Mouse (Mus musculus) limb, embryonic 12.5 days (tissue): ENCODE data around the gene Setd1a. TPM values are rescaled to one million over a fixed set of nuclear protein-coding genes. Genes with fewer than 3 reads are reported as not detected.

Experiments
- ATAC-seq: fragments of 200-750 bp; cut with Nextera tagmentation; 2 replicates; pipeline ENCODE4 v1.8.0; 2017; ENCODE audit warnings: low read depth, moderate TSS enrichment; ENCODE audit not compliant: insufficient number of reproducible peaks, insufficient read depth, low FRiP score, low TSS enrichment
- H3K27ac ChIP-seq: fragments of 300-500 bp; sonication (generic); 2 replicates; pipeline ENCODE4 v1.5.1; 2016; ENCODE audit warnings: mild to moderate bottlenecking, moderate library complexity
- H3K27me3 ChIP-seq: fragments of 300-500 bp; sonication (generic); 2 replicates; pipeline ENCODE4 v1.6.1; 2016; ENCODE audit warnings: mild to moderate bottlenecking, moderate library complexity
- H3K36me3 ChIP-seq: fragments of 300-500 bp; sonication (generic); 2 replicates; pipeline ENCODE4 v1.6.1; 2016; ENCODE audit warnings: mild to moderate bottlenecking, moderate library complexity
- H3K4me1 ChIP-seq: fragments of 300-500 bp; sonication (generic); replicated peaks from 2 replicates; pipeline ENCODE4 v1.6.1; 2016
- H3K4me2 ChIP-seq: fragments of 300-500 bp; sonication (generic); 2 replicates; pipeline ENCODE4 v1.6.1; 2016; ENCODE audit warnings: mild to moderate bottlenecking, moderate library complexity
- H3K4me3 ChIP-seq: fragments of 300-500 bp; sonication (generic); replicated peaks from 2 replicates; pipeline ENCODE4 v1.5.1; 2016; ENCODE audit warnings: mild to moderate bottlenecking
- H3K9ac ChIP-seq: fragments of 300-500 bp; sonication (generic); replicated peaks from 2 replicates; pipeline ENCODE4 v1.6.1; 2016; ENCODE audit warnings: mild to moderate bottlenecking, moderate library complexity
- H3K9me3 ChIP-seq: fragments of 300-500 bp; sonication (generic); 2 replicates; pipeline ENCODE4 v1.6.1; 2016; ENCODE audit warnings: mild to moderate bottlenecking, moderate library complexity
- WGBS: fragments of 180-500 bp; shearing (Covaris S2); methylation state at CpG from one replicate; pipeline ENCODE4 v1.1.7; 2016; 5-methylcytosine and 5-hydroxymethylcytosine counted together
- polyA plus RNA-seq: library from polyadenylated mRNA; unstranded; fragments of >200 nt; fragmentation: Nextera tagmentation; extraction: Ambion mirVana; gene quantifications from 2 replicates; pipeline ENCODE4 v1.2.1, GENCODE M21; 2016

Setd1a gene
- polyA plus RNA-seq, 1 experiment from 2014 or later = 24.7 TPM

DNA sequence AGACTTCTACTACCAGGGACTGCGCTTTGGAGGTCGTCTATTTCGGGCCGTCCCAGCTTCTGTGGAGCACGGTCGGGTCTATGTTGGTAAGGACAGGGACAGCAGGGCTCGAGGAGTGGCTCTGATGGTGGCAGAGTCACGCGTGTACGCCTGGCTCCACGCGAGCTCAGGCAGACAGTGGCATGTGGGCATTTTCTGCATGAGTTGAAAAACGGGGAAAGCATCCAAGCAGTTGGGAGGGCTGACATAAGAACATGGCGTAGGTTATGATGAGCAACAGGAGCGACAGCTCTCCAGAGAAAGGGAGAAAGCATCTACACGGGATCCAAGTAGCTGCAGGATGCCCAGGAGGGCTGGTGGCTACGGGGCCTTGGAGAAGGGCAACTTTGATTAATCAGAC, 25.8 kb downstream of the Setd1a start:
- no peak overlapping the region for H3K9ac ChIP-seq
- H3K27ac ChIP-seq = no peak overlapping the region
- H3K27me3 ChIP-seq = no peaks in the 10 kb centered on the region
- H3K4me2 ChIP-seq = no peak overlapping the region
- no peaks in the 10 kb centered on the region for H3K9me3 ChIP-seq
- WGBS = 92% methylated on average over 17 of the region's 17 CpGs
- no peak for ATAC-seq
- peaks cover 9% of the 10 kb centered on the region; the same call in 1 of the 2 replicates for H3K4me1 ChIP-seq
- no peak overlapping the region for H3K4me3 ChIP-seq
- H3K36me3 ChIP-seq = peaks cover 84% of the 10 kb centered on the region

DNA sequence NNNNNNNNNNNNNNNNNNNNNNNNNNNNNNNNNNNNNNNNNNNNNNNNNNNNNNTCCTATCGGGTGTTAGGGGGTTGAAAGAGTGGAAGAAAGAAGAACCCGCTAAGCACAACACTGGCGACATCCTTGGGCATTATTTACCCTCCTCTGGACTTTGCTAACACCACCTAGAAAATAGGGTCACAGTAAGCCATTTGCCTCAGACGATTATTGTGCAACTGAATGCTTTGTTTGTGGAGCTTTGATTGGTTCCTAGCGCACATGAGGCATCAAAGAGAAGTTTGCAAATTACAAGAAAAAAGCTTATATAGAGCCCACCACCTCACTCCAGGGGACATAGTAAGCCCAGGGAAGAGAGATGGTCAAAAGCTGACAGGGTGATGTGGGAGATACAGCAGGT, 32.4 kb downstream of the Setd1a start:
- Histone ChIP-seq H3K4me3 (no peak overlapping the region), H3K36me3 (peaks cover 87% of the 10 kb centered on the region)
- WGBS = 81% methylated on average over 5 of the region's 5 CpGs

DNA sequence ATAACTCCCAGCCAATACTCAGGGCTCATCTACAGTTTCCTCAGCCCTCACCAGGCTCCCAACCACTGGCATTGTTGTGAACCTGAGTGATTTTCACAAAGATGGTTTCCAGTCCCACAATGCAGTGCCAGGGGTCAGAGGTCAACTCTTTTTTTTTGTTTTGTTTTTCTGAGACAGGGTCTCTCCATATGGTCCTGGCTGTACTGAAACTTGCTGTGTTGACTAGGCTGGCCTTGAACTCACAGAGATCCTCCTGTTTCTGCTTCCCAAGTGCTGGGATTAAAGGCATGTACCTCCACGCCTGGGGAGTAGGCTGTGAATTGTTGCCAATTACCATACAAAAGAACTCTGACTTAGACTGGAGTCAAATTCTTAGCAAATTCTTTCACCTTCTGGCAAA, 33.4 kb downstream of the Setd1a start:
- Histone ChIP-seq H3K9me3 (no peaks in the 10 kb centered on the region), H3K4me1 (no peaks in the 10 kb centered on the region), H3K4me3 (no peak overlapping the region), H3K4me2 (no peak overlapping the region), H3K36me3 (peaks cover 87% of the 10 kb centered on the region), H3K27me3 (no peaks in the 10 kb centered on the region), H3K27ac (no peak overlapping the region), H3K9ac (no peak overlapping the region)
- no peak for ATAC-seq
- WGBS = 85% methylated on average over 1 of the region's 1 CpGs

More for the DNA sequence above, 32.4 kb downstream of the Setd1a start:
- H3K9me3 ChIP-seq = no peaks in the 10 kb centered on the region
- no peak overlapping the region for H3K4me2 ChIP-seq
- no peak for ATAC-seq
- no peaks in the 10 kb centered on the region for H3K4me1 ChIP-seq
- H3K27ac ChIP-seq = no peak overlapping the region
- H3K27me3 ChIP-seq = no peaks in the 10 kb centered on the region
- H3K9ac ChIP-seq = no peak overlapping the region

DNA sequence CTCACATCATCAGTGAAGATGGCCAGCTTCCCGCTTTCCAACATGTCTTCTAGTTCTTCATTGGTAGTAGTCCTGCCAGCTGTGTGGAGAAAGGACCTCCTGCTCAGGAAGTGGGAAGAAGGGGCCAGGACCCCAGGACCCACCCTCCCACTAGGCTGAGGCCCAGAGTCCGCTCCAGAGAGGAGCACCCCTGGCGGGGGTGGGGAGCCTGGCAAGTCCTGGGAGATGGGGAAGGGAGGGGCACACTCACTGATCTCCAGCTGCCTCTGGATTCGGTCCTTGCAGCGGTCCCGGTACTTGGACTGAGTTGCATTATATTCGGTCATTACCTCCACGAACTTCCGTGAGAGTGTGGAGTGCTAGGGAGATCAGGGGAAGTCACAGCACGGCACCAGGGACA, 34.2 kb downstream of the Setd1a start:
- H3K27me3 ChIP-seq = no peaks in the 10 kb centered on the region
- peaks cover 90% of the 10 kb centered on the region for H3K36me3 ChIP-seq
- WGBS = 77% methylated on average over 10 of the region's 10 CpGs
- no peaks in the 10 kb centered on the region for H3K9me3 ChIP-seq
- H3K9ac ChIP-seq = no peak overlapping the region
- H3K4me3 ChIP-seq = no peak overlapping the region
- no peaks in the 10 kb centered on the region for H3K4me1 ChIP-seq
- H3K27ac ChIP-seq = no peak overlapping the region
- ATAC-seq = no peak
- no peak overlapping the region for H3K4me2 ChIP-seq

DNA sequence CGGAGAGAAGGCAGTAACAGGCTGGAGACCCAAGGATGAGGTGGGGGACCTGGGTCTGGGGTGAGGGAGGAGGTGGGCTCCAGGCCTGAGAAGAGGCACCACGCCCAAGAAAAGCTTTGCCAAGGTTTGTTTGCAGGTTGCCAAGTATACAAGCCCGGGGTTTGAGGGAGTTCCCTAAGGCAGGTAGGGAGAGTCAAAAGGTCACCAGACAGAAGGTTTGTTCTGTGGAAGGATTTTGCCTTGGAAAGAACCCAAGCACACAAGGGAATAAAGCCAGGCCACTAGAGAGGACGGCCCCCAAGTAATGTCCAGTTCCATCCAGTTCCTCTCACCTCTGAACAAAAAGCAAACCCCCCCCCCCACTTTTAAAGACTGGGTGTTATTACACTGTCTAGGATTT, 34.8 kb downstream of the Setd1a start:
- H3K27ac ChIP-seq = no peak overlapping the region
- H3K4me2 ChIP-seq = no peak overlapping the region
- 82% methylated on average over 4 of the region's 4 CpGs for WGBS
- no peak overlapping the region for H3K4me3 ChIP-seq
- no peak for ATAC-seq
- no peaks in the 10 kb centered on the region for H3K9me3 ChIP-seq
- peaks cover 86% of the 10 kb centered on the region for H3K36me3 ChIP-seq
- no peaks in the 10 kb centered on the region for H3K4me1 ChIP-seq
- H3K27me3 ChIP-seq = no peaks in the 10 kb centered on the region
- no peak overlapping the region for H3K9ac ChIP-seq

DNA sequence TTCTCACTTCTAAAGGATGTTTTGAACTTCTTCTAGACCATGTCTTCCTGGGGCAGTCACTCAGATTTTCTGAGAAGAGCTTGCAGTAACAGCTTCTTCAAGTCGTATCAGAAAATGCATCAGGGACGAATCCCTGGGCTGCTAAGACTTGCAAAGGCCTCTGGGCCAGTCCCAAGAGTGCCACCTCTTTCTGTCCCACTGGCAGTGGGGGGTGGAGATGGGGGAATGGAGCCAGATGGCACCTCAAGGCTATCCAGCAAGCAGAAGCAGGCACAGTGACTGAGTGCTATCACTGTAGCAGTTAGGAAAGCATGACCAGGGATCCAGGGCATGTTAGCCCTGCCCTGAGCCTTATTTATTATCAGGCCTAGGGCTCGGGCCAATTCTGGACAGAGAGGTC, 35.8 kb downstream of the Setd1a start:
- H3K9ac ChIP-seq = no peak overlapping the region
- H3K4me1 ChIP-seq = no peaks in the 10 kb centered on the region
- WGBS = 79% methylated on average over 3 of the region's 3 CpGs
- no peak overlapping the region for H3K4me2 ChIP-seq
- no peak for ATAC-seq
- peaks cover 76% of the 10 kb centered on the region for H3K36me3 ChIP-seq
- no peaks in the 10 kb centered on the region for H3K27me3 ChIP-seq
- no peak overlapping the region for H3K27ac ChIP-seq
- H3K4me3 ChIP-seq = no peak overlapping the region
- no peaks in the 10 kb centered on the region for H3K9me3 ChIP-seq

DNA sequence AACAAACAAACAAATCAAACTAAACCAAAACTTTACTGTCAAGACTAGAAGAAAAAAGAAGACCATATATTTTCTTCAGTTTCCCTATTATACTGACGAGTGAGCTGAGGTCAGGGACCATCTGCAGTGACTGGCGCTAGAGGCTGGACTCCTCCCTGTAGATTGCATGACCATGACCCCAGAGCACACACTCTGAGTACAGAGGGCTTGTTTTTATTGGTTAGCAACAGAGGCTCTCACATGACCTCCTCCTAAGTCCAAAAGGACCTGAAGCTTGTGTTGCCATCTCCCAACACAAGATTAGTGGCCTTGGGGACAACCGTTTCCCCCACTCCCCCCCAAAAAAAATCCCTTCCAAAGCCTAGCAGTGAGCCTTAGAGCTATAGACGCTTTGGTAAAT, 37.4 kb downstream of the Setd1a start:
- H3K27ac ChIP-seq = no peak overlapping the region
- H3K36me3 ChIP-seq = peaks cover 71% of the 10 kb centered on the region
- no peaks in the 10 kb centered on the region for H3K4me1 ChIP-seq
- H3K4me3 ChIP-seq = no peak overlapping the region
- 87% methylated on average over 4 of the region's 4 CpGs for WGBS
- no peaks in the 10 kb centered on the region for H3K27me3 ChIP-seq
- ATAC-seq = no peak
- H3K9me3 ChIP-seq = no peaks in the 10 kb centered on the region
- H3K4me2 ChIP-seq = no peak overlapping the region
- H3K9ac ChIP-seq = no peak overlapping the region

DNA sequence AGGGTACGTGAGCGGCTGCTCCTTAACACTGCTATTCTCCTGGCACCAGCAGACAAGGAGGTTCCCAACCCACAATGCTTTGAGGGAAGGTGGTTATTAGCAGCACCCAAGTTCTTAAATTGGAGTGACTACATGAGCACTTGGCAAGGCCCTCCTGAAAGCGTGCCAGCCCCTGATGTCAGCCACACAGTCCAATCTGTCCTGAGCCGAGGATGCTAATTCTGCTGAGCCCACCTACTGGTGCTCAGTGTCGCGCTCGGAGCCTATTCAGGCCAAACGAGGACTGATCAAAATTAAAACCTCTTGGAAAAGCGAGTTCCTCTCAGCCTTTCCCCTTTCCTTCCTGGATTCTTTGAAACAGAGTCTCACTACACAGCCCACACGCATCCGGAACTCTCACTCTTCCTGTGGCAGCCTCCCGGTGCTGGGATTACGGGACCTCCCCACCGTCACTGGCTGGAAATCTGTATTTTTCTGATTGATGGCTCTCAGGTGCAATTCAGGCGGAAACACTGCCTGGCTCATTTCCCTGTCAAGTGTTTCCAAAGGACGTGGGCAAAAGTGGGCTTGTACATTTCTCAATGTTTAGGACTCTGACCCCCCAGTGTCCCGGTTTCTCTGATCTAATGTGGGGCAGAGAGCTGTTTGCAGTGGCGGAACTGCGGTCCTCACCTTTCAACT, 37.9 kb downstream of the Setd1a start:
- peaks cover 67% of the 10 kb centered on the region for H3K36me3 ChIP-seq
- H3K9ac ChIP-seq = no peak overlapping the region
- WGBS = 84% methylated on average over 19 of the region's 19 CpGs
- ATAC-seq = no peak
- H3K27ac ChIP-seq = no peak overlapping the region
- H3K4me3 ChIP-seq = no peak overlapping the region
- H3K27me3 ChIP-seq = no peaks in the 10 kb centered on the region
- no peaks in the 10 kb centered on the region for H3K4me1 ChIP-seq
- H3K9me3 ChIP-seq = no peaks in the 10 kb centered on the region
- no peak overlapping the region for H3K4me2 ChIP-seq

DNA sequence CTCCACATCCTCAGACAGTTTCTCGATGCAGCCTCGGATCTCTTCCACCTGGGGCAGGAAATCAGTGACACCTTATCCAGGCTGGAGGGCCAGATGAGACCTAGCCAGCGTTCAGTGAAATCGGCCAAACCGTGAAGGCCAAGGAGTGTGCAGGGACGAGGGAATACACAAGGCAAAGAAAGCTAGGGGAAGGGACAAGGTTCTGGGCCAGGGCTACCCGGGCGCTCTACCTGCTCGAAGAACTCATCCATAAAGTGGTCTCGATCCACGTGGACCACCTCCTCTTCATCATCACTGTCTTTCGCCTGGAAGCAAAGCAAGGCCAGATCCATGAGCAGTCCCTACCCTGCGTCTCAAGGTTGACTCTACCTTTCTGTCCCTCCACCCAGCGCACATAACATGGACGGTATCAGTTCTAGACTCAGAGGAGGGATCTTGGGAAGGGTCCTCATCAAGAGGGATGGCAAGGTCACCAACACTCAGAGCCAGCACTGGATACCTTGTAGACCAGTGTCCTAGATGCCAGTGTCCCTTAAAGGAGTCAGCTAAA, 38.7 kb downstream of the Setd1a start:
- Histone ChIP-seq H3K27me3 (no peaks in the 10 kb centered on the region), H3K4me3 (no peak overlapping the region), H3K4me2 (no peak overlapping the region), H3K9me3 (no peaks in the 10 kb centered on the region), H3K36me3 (peaks cover 60% of the 10 kb centered on the region), H3K27ac (no peak overlapping the region), H3K9ac (no peak overlapping the region), H3K4me1 (no peaks in the 10 kb centered on the region)
- ATAC-seq = no peak
- WGBS = 91% methylated on average over 15 of the region's 15 CpGs

DNA sequence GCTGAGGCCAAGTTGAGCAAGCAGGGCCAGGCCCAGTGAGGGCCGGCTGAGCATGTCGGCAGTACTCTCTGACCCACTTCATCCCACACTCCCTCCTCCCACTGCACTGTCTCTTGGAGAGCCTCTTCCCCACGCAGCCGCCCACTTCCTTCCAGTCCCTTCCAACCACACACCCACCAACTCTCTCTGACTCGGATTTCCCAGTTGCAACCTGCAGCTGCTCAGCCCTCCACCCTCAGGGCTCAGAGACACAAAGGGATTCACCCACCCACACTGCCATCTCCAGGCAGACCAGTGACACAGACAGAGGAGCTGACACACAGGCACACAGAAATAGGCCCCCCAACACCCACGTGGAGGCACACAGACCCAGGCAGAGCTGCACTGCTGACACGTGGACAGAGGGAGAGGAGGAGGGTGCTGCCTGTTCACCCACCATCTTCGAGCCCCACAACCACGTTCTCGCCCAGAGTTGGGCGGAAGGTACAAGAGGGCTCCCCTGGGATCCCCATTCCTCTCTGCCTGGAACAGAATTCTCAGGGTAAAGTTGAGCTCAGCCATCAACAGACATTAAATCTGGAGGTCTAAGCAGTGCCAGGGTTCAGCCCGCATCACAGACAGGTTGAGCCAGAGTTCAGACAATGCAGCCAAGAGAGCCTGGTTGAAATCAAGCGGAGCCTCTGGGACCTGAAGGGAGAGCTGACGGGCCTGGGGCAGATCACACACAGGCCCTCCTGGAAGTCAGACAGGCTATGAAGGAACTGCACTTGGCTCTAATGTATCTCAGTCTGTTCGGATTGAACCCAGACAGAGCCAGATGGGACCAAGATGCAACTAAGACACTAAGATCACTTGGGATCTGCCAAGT, 39.7 kb downstream of the Setd1a start:
- no peaks in the 10 kb centered on the region; the same call in 1 of the 2 replicates for H3K4me1 ChIP-seq
- H3K4me2 ChIP-seq = no peak overlapping the region
- H3K9ac ChIP-seq = no peak overlapping the region
- WGBS = 69% methylated on average over 15 of the region's 15 CpGs
- no peak for ATAC-seq
- no peaks in the 10 kb centered on the region for H3K9me3 ChIP-seq
- H3K36me3 ChIP-seq = peaks cover 50% of the 10 kb centered on the region
- no peak overlapping the region for H3K4me3 ChIP-seq
- H3K27ac ChIP-seq = no peak overlapping the region
- no peaks in the 10 kb centered on the region for H3K27me3 ChIP-seq

DNA sequence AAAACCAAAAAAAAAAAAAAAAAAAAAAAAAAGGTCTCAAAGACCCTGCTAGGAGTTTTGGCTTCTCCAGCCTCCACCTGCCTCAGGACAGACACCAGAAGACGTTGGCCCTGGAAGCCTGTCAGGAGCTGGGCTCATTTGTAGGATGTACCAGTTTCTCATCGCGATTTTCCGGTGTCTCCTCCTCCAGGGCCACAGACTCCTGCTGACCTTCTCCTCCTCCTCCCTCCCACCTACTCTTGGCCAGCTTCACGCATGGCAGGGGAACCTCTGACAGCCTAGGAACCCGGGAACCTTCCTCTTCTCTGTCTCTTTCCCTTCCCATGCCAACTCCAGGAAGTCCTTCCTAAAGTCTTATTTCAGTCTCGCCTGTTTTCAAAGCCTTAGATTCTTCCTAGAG, 40.6 kb downstream of the Setd1a start:
- WGBS = 80% methylated on average over 7 of the region's 7 CpGs
- H3K9ac ChIP-seq = no peak overlapping the region
- H3K27me3 ChIP-seq = no peaks in the 10 kb centered on the region
- H3K4me2 ChIP-seq = no peak overlapping the region
- H3K9me3 ChIP-seq = no peaks in the 10 kb centered on the region
- no peak overlapping the region for H3K4me3 ChIP-seq
- H3K36me3 ChIP-seq = peaks cover 41% of the 10 kb centered on the region
- H3K4me1 ChIP-seq = peaks cover 4% of the 10 kb centered on the region
- no peak for ATAC-seq
- H3K27ac ChIP-seq = no peak overlapping the region
